Mouse (Mus musculus): ENCODE data around the gene Vstm5.

GRCm38 (mm10) chr9:15232445-15232844 lies 6.4 kb upstream of the Vstm5 start:
- no peak for TF ChIP-seq POLR2A (IDR thresholded peaks at IDR 0.05; ENCODE audit: borderline replicate concordance, insufficient read depth, low read length)
- TF ChIP-seq CTCF (IDR thresholded peaks at IDR 0.05; ENCODE audit: borderline replicate concordance, insufficient read depth, low read depth, low read length): no peak

Data from cerebellum, adult 2 months (tissue).